In the genomic region with DNA sequence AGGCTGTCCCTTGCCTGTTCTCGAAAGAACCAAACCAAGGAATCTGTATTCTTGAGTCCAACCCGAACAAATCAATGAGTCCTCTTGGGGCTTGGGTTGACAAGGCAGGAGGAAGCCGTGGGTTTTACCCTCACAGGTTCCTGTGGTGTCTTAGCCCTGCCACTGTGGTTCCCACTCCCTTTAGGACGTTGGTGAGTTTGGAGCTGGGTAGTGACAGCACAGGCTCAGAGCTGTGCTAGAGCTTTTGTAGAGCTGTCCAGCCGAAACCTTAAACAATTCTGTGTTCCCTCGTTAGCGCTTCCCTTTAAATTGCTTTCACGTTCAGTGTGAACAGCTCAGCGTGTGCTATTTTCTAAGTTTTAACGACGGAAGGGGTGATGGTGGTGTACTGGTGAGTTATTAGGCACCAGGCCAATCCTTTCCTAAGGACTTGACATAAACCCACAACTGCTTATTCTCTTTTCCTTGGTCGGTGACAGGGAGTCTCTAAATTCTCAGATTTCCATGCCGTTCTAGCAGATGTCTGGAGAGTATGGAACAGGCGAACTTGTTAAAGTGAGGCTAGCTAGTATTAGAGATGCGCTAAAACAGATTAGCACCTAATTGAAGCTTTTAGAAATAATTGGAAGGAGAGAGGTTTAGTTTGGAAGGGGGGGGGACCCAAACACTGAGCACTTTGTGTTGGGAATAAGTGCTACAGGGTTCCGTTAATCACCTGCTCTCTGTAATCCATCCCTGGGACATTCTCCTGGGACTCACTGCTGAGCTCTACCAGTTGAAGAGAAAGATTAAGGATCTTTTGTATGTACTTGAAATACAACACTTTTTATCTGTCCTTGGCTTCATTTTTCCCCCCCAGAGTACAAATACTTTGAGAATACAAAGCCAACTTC, we compare ENCODE assay signal across 1 mouse cellular context.
TF ChIP-seq lines count a peak whose summit lies in the region.

No protein-coding gene starts in this region.

TF ChIP-seq in CH12.LX, 34 proteins besides CTCF, POLR2A, EP300 and RAD21 (continued from another document):
- TF ChIP-seq GABPA (IDR thresholded peaks at IDR 0.05; ENCODE audit: insufficient replicate concordance, low read depth, low read length) (no peak), IRF4 (IDR thresholded peaks at IDR 0.05; ENCODE audit: low read depth, low read length) (no peak), MXI1 (IDR thresholded peaks at IDR 0.05; ENCODE audit: low read depth, low read length) (no peak), MYC (IDR thresholded peaks at IDR 0.05; ENCODE audit: low read depth, low read length) (no peak), JUN (IDR thresholded peaks at IDR 0.05; ENCODE audit: insufficient read depth, low read depth, low read length) (no peak)
